Mouse (Mus musculus): ENCODE results near the gene Tax1bp1.

DNA sequence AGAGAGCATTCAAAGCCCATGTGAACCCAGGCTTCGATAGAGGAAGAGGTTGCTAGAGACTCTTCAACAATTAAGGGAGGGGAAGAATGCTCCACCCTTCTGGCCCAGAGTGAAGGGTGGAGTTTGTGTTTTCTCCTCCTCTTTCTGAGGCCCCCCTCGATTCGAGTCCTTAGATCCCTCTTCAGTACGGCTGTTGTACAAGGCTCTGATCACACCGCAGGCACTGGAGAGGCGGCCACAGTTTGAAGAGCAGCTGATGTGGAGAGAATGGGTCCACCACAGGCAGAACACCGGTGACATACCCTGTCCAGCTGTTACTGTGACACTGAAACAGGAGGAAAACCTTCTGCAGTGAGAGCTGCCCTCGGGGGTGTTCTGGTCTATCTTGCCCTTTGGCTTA, 62.4 kb downstream of the Tax1bp1 start:
- TF ChIP-seq CTCF (IDR thresholded peaks at IDR 0.05; ENCODE audit: low read depth) (no peak), EP300 (IDR thresholded peaks at IDR 0.05; ENCODE audit: low read depth) (no peak)

All from liver, embryonic 14.5 days (tissue).